Mouse (Mus musculus): Measurements from ENCODE around the gene Ly6g6c. TPM values are rescaled to one million over a fixed set of nuclear protein-coding genes. Genes with fewer than 3 reads are reported as not detected.

The Ly6g6c gene
- polyA plus RNA-seq, 1 experiment from 2014 or later: 0.16 TPM

- Histone ChIP-seq H3K36me3 (ENCODE audit: control insufficient read depth, insufficient read depth, low read length) (peaks cover 26% of the 10 kb centered on the region), H3K4me2 (ENCODE audit: low read depth, severe bottlenecking) (peak overlapping the region; percentile 95), H3K4me1 (ENCODE audit: control insufficient read depth, insufficient read depth, low read length) (peaks cover 7% of the 10 kb centered on the region), H3K27me3 (ENCODE audit: control insufficient read depth, insufficient read depth, low read length) (no peaks in the 10 kb centered on the region), H3K9me3 (ENCODE audit: control insufficient read depth, low read length) (no peaks in the 10 kb centered on the region), H3K27ac (replicated peaks; ENCODE audit: low read depth, low read length) (peak overlapping the region; percentile 82; the same call in 1 of the 2 replicates), H3K4me3 (ENCODE audit: low read depth, low read length) (peak overlapping the region; percentile 62; the same call in 1 of the 2 replicates), H3K9ac (ENCODE audit: low read length) (no peak overlapping the region; the same call in 1 of the 2 replicates)
- ATAC-seq (ENCODE audit: insufficient number of reproducible peaks, low FRiP score, low TSS enrichment, low read depth) (no peak), DNase-seq (ENCODE audit: low spot score) (no peak)
- 72% methylated on average over 9 of the region's 9 CpGs for WGBS
These were observed 6.9 kb upstream of the Ly6g6c start for GRCm38 (mm10) chr17:35058316-35058715.

- ATAC-seq (ENCODE audit: insufficient number of reproducible peaks, low FRiP score, low TSS enrichment, low read depth) (peak; percentile 90), DNase-seq (ENCODE audit: low spot score) (peak; percentile 96)
- under 1% methylated on average over 57 of the region's 57 CpGs for WGBS
- Histone ChIP-seq H3K27me3 (ENCODE audit: control insufficient read depth, insufficient read depth, low read length) (no peaks in the 10 kb centered on the region; the same call in 1 of the 2 replicates), H3K27ac (replicated peaks; ENCODE audit: low read depth, low read length) (peak within 1 kb of the TSS; percentile 82), H3K4me3 (ENCODE audit: low read depth, low read length) (peak within 1 kb of the TSS; percentile 62), H3K4me1 (ENCODE audit: control insufficient read depth, insufficient read depth, low read length) (peaks cover 7% of the 10 kb centered on the region), H3K9ac (ENCODE audit: low read length) (peak within 1 kb of the TSS; percentile 90), H3K36me3 (ENCODE audit: control insufficient read depth, insufficient read depth, low read length) (peaks cover 18% of the 10 kb centered on the region), H3K4me2 (ENCODE audit: low read depth, severe bottlenecking) (peak within 1 kb of the TSS; percentile 95), H3K9me3 (ENCODE audit: control insufficient read depth, low read length) (no peaks in the 10 kb centered on the region)
These were observed 6.0 kb upstream of the Ly6g6c start, which contains the start of gene Ddah2 for GRCm38 (mm10) chr17:35058911-35059892. Gene Ddah2 (plus strand): TSS chr17:35059035.

- no peaks in the 10 kb centered on the region for H3K9me3 ChIP-seq (ENCODE audit: control insufficient read depth, low read length)
- H3K4me1 ChIP-seq (ENCODE audit: control insufficient read depth, insufficient read depth, low read length): peaks cover 15% of the 10 kb centered on the region
- no peak overlapping the region for H3K27ac ChIP-seq (replicated peaks; ENCODE audit: low read depth, low read length)
- H3K36me3 ChIP-seq (ENCODE audit: control insufficient read depth, insufficient read depth, low read length): peaks cover 15% of the 10 kb centered on the region
- peaks cover 2% of the 10 kb centered on the region for H3K27me3 ChIP-seq (ENCODE audit: control insufficient read depth, insufficient read depth, low read length)
- H3K4me3 ChIP-seq (ENCODE audit: low read depth, low read length): peak overlapping the region; percentile 62
- ATAC-seq (ENCODE audit: insufficient number of reproducible peaks, low FRiP score, low TSS enrichment, low read depth): no peak
- DNase-seq (ENCODE audit: low spot score): no peak
- peak overlapping the region; percentile 90 for H3K9ac ChIP-seq (ENCODE audit: low read length)
- H3K4me2 ChIP-seq (ENCODE audit: low read depth, severe bottlenecking): peak overlapping the region; percentile 95
- WGBS: 37% methylated on average over 14 of the region's 14 CpGs
These were observed 5.1 kb upstream of the Ly6g6c start for GRCm38 (mm10) chr17:35060071-35060470.

- ATAC-seq (ENCODE audit: insufficient number of reproducible peaks, low FRiP score, low TSS enrichment, low read depth) (no peak), DNase-seq (ENCODE audit: low spot score) (no peak)
- no peak overlapping the region for H3K9ac ChIP-seq (ENCODE audit: low read length)
- H3K4me2 ChIP-seq (ENCODE audit: low read depth, severe bottlenecking): peak overlapping the region; percentile 95
- peaks cover 19% of the 10 kb centered on the region for H3K4me1 ChIP-seq (ENCODE audit: control insufficient read depth, insufficient read depth, low read length)
- H3K27me3 ChIP-seq (ENCODE audit: control insufficient read depth, insufficient read depth, low read length): peaks cover 9% of the 10 kb centered on the region
- H3K4me3 ChIP-seq (ENCODE audit: low read depth, low read length): no peak overlapping the region; the same call in 1 of the 2 replicates
- peaks cover 13% of the 10 kb centered on the region for H3K36me3 ChIP-seq (ENCODE audit: control insufficient read depth, insufficient read depth, low read length)
- 56% methylated on average over 22 of the region's 22 CpGs for WGBS
- no peak overlapping the region for H3K27ac ChIP-seq (replicated peaks; ENCODE audit: low read depth, low read length)
- H3K9me3 ChIP-seq (ENCODE audit: control insufficient read depth, low read length): no peaks in the 10 kb centered on the region
These were observed 4.4 kb upstream of the Ly6g6c start for GRCm38 (mm10) chr17:35060737-35061297.

GRCm38 (mm10) chr17:35061299-35061698 lies 3.9 kb upstream of the Ly6g6c start:
- Histone ChIP-seq H3K36me3 (ENCODE audit: control insufficient read depth, insufficient read depth, low read length) (peaks cover 11% of the 10 kb centered on the region), H3K9me3 (ENCODE audit: control insufficient read depth, low read length) (no peaks in the 10 kb centered on the region), H3K4me3 (ENCODE audit: low read depth, low read length) (no peak overlapping the region), H3K27me3 (ENCODE audit: control insufficient read depth, insufficient read depth, low read length) (peaks cover 14% of the 10 kb centered on the region), H3K4me1 (ENCODE audit: control insufficient read depth, insufficient read depth, low read length) (peaks cover 19% of the 10 kb centered on the region), H3K4me2 (ENCODE audit: low read depth, severe bottlenecking) (no peak overlapping the region), H3K27ac (replicated peaks; ENCODE audit: low read depth, low read length) (no peak overlapping the region), H3K9ac (ENCODE audit: low read length) (no peak overlapping the region)
- no peak for DNase-seq (ENCODE audit: low spot score)
- ATAC-seq (ENCODE audit: insufficient number of reproducible peaks, low FRiP score, low TSS enrichment, low read depth): no peak
- WGBS: 75% methylated on average over 8 of the region's 8 CpGs

GRCm38 (mm10) chr17:35063466-35063865 lies 1.7 kb upstream of the Ly6g6c start:
- no peak for ATAC-seq (ENCODE audit: insufficient number of reproducible peaks, low FRiP score, low TSS enrichment, low read depth)
- peaks cover 26% of the 10 kb centered on the region for H3K27me3 ChIP-seq (ENCODE audit: control insufficient read depth, insufficient read depth, low read length)
- no peaks in the 10 kb centered on the region for H3K9me3 ChIP-seq (ENCODE audit: control insufficient read depth, low read length)
- H3K4me2 ChIP-seq (ENCODE audit: low read depth, severe bottlenecking): no peak overlapping the region
- H3K4me3 ChIP-seq (ENCODE audit: low read depth, low read length): no peak overlapping the region
- 96% methylated on average over 3 of the region's 3 CpGs for WGBS
- H3K27ac ChIP-seq (replicated peaks; ENCODE audit: low read depth, low read length): no peak overlapping the region
- no peak overlapping the region for H3K9ac ChIP-seq (ENCODE audit: low read length)
- DNase-seq (ENCODE audit: low spot score): no peak
- H3K4me1 ChIP-seq (ENCODE audit: control insufficient read depth, insufficient read depth, low read length): peaks cover 19% of the 10 kb centered on the region
- H3K36me3 ChIP-seq (ENCODE audit: control insufficient read depth, insufficient read depth, low read length): peaks cover 11% of the 10 kb centered on the region

GRCm38 (mm10) chr17:35064378-35064877 lies 760 bp upstream of the Ly6g6c start:
- Histone ChIP-seq H3K9ac (ENCODE audit: low read length) (no peak overlapping the region), H3K4me1 (ENCODE audit: control insufficient read depth, insufficient read depth, low read length) (peaks cover 19% of the 10 kb centered on the region), H3K27me3 (ENCODE audit: control insufficient read depth, insufficient read depth, low read length) (peaks cover 27% of the 10 kb centered on the region), H3K4me2 (ENCODE audit: low read depth, severe bottlenecking) (peak overlapping the region; percentile 74), H3K36me3 (ENCODE audit: control insufficient read depth, insufficient read depth, low read length) (peaks cover 11% of the 10 kb centered on the region), H3K27ac (replicated peaks; ENCODE audit: low read depth, low read length) (peak overlapping the region; percentile 51; the same call in 1 of the 2 replicates), H3K4me3 (ENCODE audit: low read depth, low read length) (no peak overlapping the region), H3K9me3 (ENCODE audit: control insufficient read depth, low read length) (no peaks in the 10 kb centered on the region)
- 26% methylated on average over 10 of the region's 10 CpGs for WGBS
- ATAC-seq (ENCODE audit: insufficient number of reproducible peaks, low FRiP score, low TSS enrichment, low read depth) (no peak), DNase-seq (ENCODE audit: low spot score) (no peak)

GRCm38 (mm10) chr17:35066084-35066483 lies 896 bp downstream of the Ly6g6c start, which contains the start of gene Mpig6b:
Gene Mpig6b (minus strand): TSS chr17:35066184.
- Histone ChIP-seq H3K27ac (replicated peaks; ENCODE audit: low read depth, low read length) (no peak within 1 kb of the TSS), H3K4me2 (ENCODE audit: low read depth, severe bottlenecking) (peak within 1 kb of the TSS; percentile 74), H3K36me3 (ENCODE audit: control insufficient read depth, insufficient read depth, low read length) (peaks cover 7% of the 10 kb centered on the region), H3K27me3 (ENCODE audit: control insufficient read depth, insufficient read depth, low read length) (peaks cover 27% of the 10 kb centered on the region), H3K4me1 (ENCODE audit: control insufficient read depth, insufficient read depth, low read length) (peaks cover 13% of the 10 kb centered on the region; the same call in 1 of the 2 replicates), H3K4me3 (ENCODE audit: low read depth, low read length) (peak within 1 kb of the TSS; percentile 21), H3K9ac (ENCODE audit: low read length) (peak within 1 kb of the TSS; percentile 49), H3K9me3 (ENCODE audit: control insufficient read depth, low read length) (no peaks in the 10 kb centered on the region)
- DNase-seq (ENCODE audit: low spot score) (no peak), ATAC-seq (ENCODE audit: insufficient number of reproducible peaks, low FRiP score, low TSS enrichment, low read depth) (no peak)
- whole genome bisulfite sequencing: 43% methylated on average over 10 of the region's 10 CpGs

All from limb, embryonic 11.5 days (tissue).